Mouse (Mus musculus) heart, embryonic 13.5 days (tissue): ENCODE results near the gene Gtf3c5. TPM values are rescaled to one million over a fixed set of nuclear protein-coding genes. Genes with fewer than 3 reads are reported as not detected.
A peak's percentile ranks its signal among the peaks of the same experiment; 100 is the strongest.

Experiments
- ATAC-seq: fragments of 200-750 bp; cut with Nextera tagmentation; 2 replicates; pipeline ENCODE4 v1.8.0; 2017; ENCODE audit warnings: moderate TSS enrichment; ENCODE audit not compliant: insufficient number of reproducible peaks, low FRiP score, low TSS enrichment; ENCODE audit errors: extremely low read depth
- H3K27ac ChIP-seq: fragments of 300-500 bp; sonication (generic); replicated peaks from 2 replicates; pipeline ENCODE4 v1.5.1; 2015; ENCODE audit warnings: moderate library complexity, mild to moderate bottlenecking, inconsistent platforms
- H3K27me3 ChIP-seq: fragments of 300-500 bp; sonication (generic); replicated peaks from 2 replicates; pipeline ENCODE4 v1.6.1; 2015; ENCODE audit warnings: mild to moderate bottlenecking, inconsistent platforms
- H3K36me3 ChIP-seq: fragments of 300-500 bp; sonication (generic); 2 replicates; pipeline ENCODE4 v1.6.1; 2015; ENCODE audit warnings: mild to moderate bottlenecking, inconsistent platforms
- H3K4me1 ChIP-seq: fragments of 300-500 bp; sonication (generic); 2 replicates; pipeline ENCODE4 v1.6.1; 2015; ENCODE audit warnings: inconsistent platforms
- H3K4me2 ChIP-seq: fragments of 300-500 bp; sonication (generic); 2 replicates; pipeline ENCODE4 v1.6.1; 2015; ENCODE audit warnings: inconsistent platforms, mild to moderate bottlenecking, moderate library complexity
- H3K4me3 ChIP-seq: fragments of 300-500 bp; sonication (generic); 2 replicates; pipeline ENCODE4 v1.5.1; 2015; ENCODE audit warnings: moderate library complexity, mild to moderate bottlenecking, inconsistent platforms
- H3K9ac ChIP-seq: fragments of 300-500 bp; sonication (generic); 2 replicates; pipeline ENCODE4 v1.6.1; 2015; ENCODE audit warnings: inconsistent platforms, mild to moderate bottlenecking, moderate library complexity
- H3K9me3 ChIP-seq: fragments of 300-500 bp; sonication (generic); 2 replicates; pipeline ENCODE4 v1.6.1; 2016; ENCODE audit warnings: inconsistent platforms
- WGBS: fragments of 180-500 bp; shearing (Covaris S2); methylation state at CpG from one replicate; pipeline ENCODE4 v1.1.7; 2015; ENCODE audit warnings: mixed read lengths; 5-methylcytosine and 5-hydroxymethylcytosine counted together
- polyA plus RNA-seq: library from polyadenylated mRNA; unstranded; fragments of >200 nt; fragmentation: Nextera tagmentation; extraction: Ambion mirVana; gene quantifications from 2 replicates; pipeline ENCODE4 v1.2.1, GENCODE M21; 2015

Gtf3c5 gene
- polyA plus RNA-seq, result 29.8 and 30.9 TPM in 2 replicates

DNA sequence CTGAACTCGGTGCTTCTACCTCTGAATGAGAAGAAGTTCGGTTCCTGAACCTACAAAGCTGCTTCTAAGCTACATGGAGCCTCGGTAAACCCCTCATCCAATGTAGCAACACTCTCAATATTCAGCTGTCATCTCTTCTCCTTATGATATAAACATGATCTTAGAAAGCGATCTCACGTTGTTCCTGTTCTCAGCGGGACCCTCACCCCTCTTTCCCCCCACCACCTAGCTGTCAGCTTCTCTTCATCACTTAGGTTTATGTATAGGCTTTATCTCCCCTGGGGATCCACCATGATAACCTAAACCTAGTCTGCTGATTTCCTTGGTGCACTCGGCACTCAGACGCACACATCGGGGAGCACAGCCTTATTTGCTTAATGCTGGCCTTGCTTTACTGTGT lies at the start of gene Gtf3c5:
TSS of gene Gtf3c5 (minus strand) at position 101 of the 400 bp plus-strand sequence.
- ATAC-seq, result no peak
- Histone ChIP-seq H3K27ac (peak within 1 kb of the TSS; percentile 91), H3K9me3 (no peaks in the 10 kb centered on the region), H3K9ac (peak within 1 kb of the TSS; percentile 87), H3K36me3 (peaks cover 26% of the 10 kb centered on the region), H3K4me3 (peak within 1 kb of the TSS; percentile 75), H3K4me1 (peaks cover 17% of the 10 kb centered on the region), H3K27me3 (peaks cover 5% of the 10 kb centered on the region; the same call in 1 of the 2 replicates), H3K4me2 (peak within 1 kb of the TSS; percentile 84)
- 67% methylated on average over 9 of the region's 9 CpGs for WGBS

DNA sequence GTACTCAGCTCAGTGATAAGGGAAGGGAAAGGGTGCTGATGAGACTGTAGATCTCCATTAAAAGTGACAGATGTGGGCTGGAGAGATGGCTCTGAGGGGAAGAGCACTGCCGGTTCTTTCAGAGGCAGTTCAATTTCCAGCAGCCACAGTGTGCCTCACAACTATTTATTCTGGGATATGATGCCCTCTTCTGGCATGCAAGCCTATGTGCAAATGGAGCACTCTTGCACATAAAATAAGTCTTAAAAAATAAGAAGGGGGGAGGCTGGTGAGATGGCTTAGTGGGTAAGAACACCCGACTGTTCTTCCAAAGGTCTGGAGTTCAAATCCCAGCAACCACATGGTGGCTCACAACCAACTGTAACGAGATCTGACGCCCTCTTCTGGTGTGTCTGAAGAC lies 49.6 kb upstream of the Gtf3c5 start:
- no peak for ATAC-seq
- H3K9ac ChIP-seq, result no peak overlapping the region

DNA sequence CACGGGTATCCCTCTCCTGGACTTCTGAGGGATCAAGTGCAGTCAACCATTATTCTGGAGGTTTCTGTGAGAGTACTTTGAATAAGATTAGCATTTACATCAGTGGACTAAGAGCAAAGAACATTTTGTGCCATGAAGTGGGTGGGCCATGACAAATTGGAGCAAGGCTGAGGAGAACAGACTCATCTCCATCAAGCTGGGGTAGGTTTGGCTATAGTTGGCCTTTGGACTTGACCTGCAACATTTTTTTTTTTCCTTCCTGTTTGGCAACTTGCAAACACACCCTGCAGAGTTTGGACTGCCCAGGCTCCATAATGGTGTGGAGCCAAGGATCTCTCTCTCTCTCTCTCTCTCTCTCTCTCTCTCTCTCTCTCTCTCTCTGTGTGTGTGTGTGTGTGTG lies 49.1 kb upstream of the Gtf3c5 start:
- Histone ChIP-seq H3K4me3 (no peak overlapping the region), H3K27me3 (peaks cover 11% of the 10 kb centered on the region), H3K4me2 (no peak overlapping the region), H3K9me3 (no peaks in the 10 kb centered on the region), H3K27ac (no peak overlapping the region), H3K4me1 (peaks cover 7% of the 10 kb centered on the region), H3K36me3 (no peaks in the 10 kb centered on the region), H3K9ac (no peak overlapping the region)
- WGBS, result 70% methylated on average over 1 of the region's 1 CpGs
- ATAC-seq, result no peak

More for the DNA sequence above, 49.6 kb upstream of the Gtf3c5 start:
- Histone ChIP-seq H3K27ac (no peak overlapping the region), H3K4me1 (peaks cover 7% of the 10 kb centered on the region), H3K36me3 (no peaks in the 10 kb centered on the region), H3K9me3 (no peaks in the 10 kb centered on the region), H3K4me2 (no peak overlapping the region), H3K27me3 (peaks cover 11% of the 10 kb centered on the region), H3K4me3 (no peak overlapping the region)
- 44% methylated on average over 4 of the region's 4 CpGs for WGBS

DNA sequence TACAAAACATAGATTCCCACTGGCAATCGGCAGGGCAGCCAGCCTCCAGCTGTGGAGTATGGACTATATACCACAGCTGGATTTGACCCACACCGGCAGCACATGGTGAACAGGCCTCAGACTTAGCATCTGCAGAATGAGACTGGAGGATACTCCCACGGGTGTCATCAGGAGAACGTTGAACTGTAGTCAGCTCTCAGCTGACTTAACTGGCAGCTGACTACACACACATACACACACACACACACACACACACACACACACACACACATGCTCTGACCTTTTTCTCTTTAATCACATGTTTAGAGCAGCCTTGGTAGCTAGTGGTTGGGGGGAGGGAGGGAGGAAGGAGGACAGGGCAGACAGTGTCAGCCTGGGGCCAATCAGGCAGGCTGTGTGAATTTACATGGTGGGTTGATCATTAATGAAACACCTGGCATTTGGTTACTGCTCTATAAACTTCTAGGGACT lies 46.4 kb upstream of the Gtf3c5 start:
- ATAC-seq, result no peak
- H3K27ac ChIP-seq, result no peak overlapping the region
- H3K9ac ChIP-seq, result no peak overlapping the region
- H3K4me3 ChIP-seq, result no peak overlapping the region
- 53% methylated on average over 4 of the region's 4 CpGs for WGBS
- peaks cover 20% of the 10 kb centered on the region for H3K27me3 ChIP-seq
- H3K4me2 ChIP-seq, result no peak overlapping the region
- H3K9me3 ChIP-seq, result no peaks in the 10 kb centered on the region
- no peaks in the 10 kb centered on the region for H3K36me3 ChIP-seq
- H3K4me1 ChIP-seq, result no peaks in the 10 kb centered on the region

DNA sequence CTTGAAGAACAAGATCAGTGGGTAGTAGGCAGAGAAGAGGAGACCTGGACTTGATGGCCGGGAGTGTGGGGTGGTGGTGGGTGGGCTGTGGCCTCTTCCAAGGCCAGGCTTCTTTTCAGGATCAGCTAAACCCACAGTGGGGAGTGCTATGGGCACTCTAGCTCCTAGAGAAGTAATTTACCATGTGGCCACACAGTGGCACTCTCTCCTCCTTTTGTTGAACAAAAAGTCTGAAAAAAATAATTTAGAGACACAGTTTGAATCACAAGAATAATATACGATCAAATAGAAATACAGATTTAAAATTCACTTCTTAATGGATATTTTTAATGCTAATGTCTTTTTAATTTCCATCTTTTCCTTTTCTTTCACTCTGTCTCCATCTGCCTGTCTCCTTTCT lies 44.5 kb upstream of the Gtf3c5 start:
- no peak overlapping the region for H3K4me3 ChIP-seq
- no peaks in the 10 kb centered on the region for H3K4me1 ChIP-seq
- no peak for ATAC-seq
- peaks cover 30% of the 10 kb centered on the region for H3K27me3 ChIP-seq
- H3K4me2 ChIP-seq, result no peak overlapping the region
- H3K9me3 ChIP-seq, result no peaks in the 10 kb centered on the region
- WGBS, result 54% methylated on average over 2 of the region's 2 CpGs
- H3K36me3 ChIP-seq, result no peaks in the 10 kb centered on the region
- no peak overlapping the region for H3K27ac ChIP-seq
- H3K9ac ChIP-seq, result no peak overlapping the region

DNA sequence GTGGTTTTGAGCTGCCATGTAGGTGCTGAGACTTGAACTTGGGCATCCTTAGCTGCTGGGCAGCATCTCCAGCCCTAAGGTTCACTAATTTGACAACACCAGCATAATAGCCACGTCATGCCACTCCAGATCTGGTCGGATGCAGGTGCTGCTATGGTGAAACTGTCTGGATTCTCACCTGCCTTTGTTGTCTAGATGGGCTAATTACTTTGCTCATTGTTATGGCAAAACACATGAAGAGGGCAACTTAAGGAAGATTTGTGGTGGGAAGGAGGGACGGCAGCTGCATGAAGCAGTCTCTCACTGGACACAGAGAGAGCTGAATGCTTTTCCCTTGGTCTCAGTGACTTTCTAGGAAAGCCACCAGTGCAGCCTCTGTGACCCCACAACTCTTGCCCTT lies 42.5 kb upstream of the Gtf3c5 start:
- Histone ChIP-seq H3K9ac (no peak overlapping the region), H3K27ac (no peak overlapping the region), H3K4me1 (peaks cover 10% of the 10 kb centered on the region), H3K27me3 (peaks cover 50% of the 10 kb centered on the region), H3K4me2 (no peak overlapping the region), H3K36me3 (no peaks in the 10 kb centered on the region), H3K9me3 (no peaks in the 10 kb centered on the region), H3K4me3 (no peak overlapping the region)
- ATAC-seq, result no peak
- WGBS, result 76% methylated on average over 3 of the region's 3 CpGs

DNA sequence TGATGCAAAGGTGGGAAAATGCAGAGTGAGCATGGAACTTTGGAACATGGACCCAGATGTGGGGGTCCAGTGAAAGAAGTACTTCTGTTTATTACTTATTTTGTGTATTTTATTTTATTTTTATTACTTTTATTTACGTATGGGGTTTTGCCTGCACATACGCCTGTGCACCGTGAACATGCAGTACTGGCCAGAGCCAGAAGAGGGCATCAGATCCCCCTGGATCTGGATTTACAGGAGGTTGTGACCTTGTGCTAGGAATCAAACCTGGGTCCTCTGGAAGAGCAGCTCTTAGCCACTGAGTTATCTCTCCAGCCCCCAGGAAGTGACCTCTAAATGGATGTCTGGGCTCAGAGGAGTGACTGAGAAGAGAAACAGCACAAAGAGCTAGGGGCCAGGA lies 41.3 kb upstream of the Gtf3c5 start:
- Histone ChIP-seq H3K4me1 (peaks cover 10% of the 10 kb centered on the region), H3K4me3 (no peak overlapping the region), H3K36me3 (no peaks in the 10 kb centered on the region), H3K27ac (no peak overlapping the region), H3K4me2 (no peak overlapping the region), H3K27me3 (peaks cover 57% of the 10 kb centered on the region), H3K9me3 (no peaks in the 10 kb centered on the region), H3K9ac (no peak overlapping the region)
- WGBS, result 82% methylated on average over 3 of the region's 3 CpGs
- ATAC-seq, result no peak

DNA sequence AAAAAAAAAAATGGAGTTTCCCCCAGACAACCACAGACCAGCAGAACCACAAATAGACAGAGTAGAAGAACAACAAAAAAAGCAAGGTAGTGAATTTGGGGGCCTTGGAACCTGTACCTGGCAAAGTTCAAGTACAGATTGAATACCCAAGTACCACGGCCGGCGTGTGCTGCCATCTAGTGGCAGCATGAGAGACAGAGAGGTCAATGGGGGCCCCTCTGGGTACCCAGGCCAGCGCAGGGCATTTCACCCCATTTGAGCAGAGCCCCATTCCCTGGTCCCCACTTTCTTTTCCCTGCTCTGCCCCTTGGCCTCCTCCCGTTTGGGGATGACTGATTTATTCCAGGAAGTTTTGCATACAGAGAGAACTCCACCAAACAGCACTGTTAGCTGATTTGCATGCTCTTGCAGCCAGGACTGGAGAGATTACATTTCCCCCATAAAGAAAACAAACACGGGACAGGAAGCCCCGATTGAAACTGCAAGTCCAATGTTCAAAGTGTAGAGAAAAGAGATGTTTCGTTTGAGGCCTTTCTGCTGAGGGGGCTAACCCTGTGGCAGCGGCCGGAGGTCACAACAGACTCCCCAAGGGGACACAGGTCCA lies 39.1 kb upstream of the Gtf3c5 start:
- Histone ChIP-seq H3K9ac (no peak overlapping the region), H3K4me1 (peaks cover 12% of the 10 kb centered on the region), H3K27me3 (peaks cover 60% of the 10 kb centered on the region), H3K9me3 (no peaks in the 10 kb centered on the region), H3K27ac (no peak overlapping the region), H3K4me2 (peak overlapping the region; percentile 51; the same call in 1 of the 2 replicates), H3K4me3 (no peak overlapping the region), H3K36me3 (no peaks in the 10 kb centered on the region)
- WGBS, result 19% methylated on average over 10 of the region's 10 CpGs
- no peak for ATAC-seq

DNA sequence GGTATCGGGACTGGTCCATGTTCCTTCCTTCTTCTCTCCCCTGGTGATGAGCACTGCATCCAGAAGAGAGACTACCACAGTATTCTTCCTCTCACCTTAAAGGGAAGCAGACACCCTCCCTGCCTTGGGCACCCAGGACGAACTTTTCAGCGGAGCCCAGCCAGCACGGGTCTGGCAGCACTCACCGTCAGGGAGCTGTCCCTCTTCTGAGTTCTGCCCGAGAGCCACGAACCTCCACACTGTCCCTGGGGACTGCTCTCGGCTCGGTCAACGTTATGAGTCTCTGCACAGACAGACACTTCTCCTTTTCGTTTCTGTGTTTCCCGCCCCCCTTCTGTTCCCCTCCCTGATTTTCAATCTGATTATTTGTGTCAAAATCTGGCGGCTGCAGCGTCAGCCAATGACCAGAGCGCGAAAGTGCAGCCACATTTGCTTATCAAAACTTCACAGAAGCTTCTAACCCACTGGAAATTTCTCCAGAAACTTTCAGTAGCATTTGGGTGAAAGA lies 38.2 kb upstream of the Gtf3c5 start, which contains the start of gene Gfi1b:
TSS of gene Gfi1b (minus strand) at position 319 of the 508 bp plus-strand sequence.
- Histone ChIP-seq H3K9ac (peak within 1 kb of the TSS; percentile 61; the same call in 1 of the 2 replicates), H3K36me3 (no peaks in the 10 kb centered on the region), H3K4me3 (peak within 1 kb of the TSS; percentile 36), H3K4me1 (peaks cover 21% of the 10 kb centered on the region), H3K4me2 (peak within 1 kb of the TSS; percentile 51), H3K27me3 (peaks cover 60% of the 10 kb centered on the region), H3K9me3 (no peaks in the 10 kb centered on the region), H3K27ac (no peak within 1 kb of the TSS)
- WGBS, result 5% methylated on average over 16 of the region's 16 CpGs
- peak; percentile 38; the same call in 1 of the 2 replicates for ATAC-seq

DNA sequence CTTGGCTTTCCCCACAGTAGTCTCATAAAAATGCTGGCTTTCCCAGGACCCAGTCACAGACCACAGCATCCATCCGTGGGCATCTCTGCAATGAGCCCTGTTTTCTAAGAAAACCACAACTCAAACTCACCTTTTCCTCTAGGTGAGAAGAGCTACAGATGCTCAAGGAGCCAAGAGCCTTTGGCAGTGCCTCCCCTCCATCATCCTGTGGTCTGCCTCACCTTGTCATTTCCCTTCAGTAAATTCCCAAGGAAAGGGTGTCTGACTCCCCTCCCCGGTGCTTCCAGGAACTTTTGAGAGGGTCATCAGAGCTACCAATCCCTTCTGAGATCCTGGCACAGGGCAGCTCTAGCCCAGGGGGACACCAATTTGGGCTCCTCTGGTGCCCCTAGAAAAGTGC lies 37.6 kb upstream of the Gtf3c5 start:
- H3K4me1 ChIP-seq, result peaks cover 27% of the 10 kb centered on the region
- WGBS, result 25% methylated on average over 2 of the region's 2 CpGs
- peak overlapping the region; percentile 36 for H3K4me3 ChIP-seq
- H3K9me3 ChIP-seq, result no peaks in the 10 kb centered on the region
- peak overlapping the region; percentile 51 for H3K4me2 ChIP-seq
- H3K36me3 ChIP-seq, result no peaks in the 10 kb centered on the region
- H3K27me3 ChIP-seq, result peaks cover 59% of the 10 kb centered on the region
- H3K27ac ChIP-seq, result no peak overlapping the region
- peak overlapping the region; percentile 61; the same call in 1 of the 2 replicates for H3K9ac ChIP-seq
- ATAC-seq, result no peak

DNA sequence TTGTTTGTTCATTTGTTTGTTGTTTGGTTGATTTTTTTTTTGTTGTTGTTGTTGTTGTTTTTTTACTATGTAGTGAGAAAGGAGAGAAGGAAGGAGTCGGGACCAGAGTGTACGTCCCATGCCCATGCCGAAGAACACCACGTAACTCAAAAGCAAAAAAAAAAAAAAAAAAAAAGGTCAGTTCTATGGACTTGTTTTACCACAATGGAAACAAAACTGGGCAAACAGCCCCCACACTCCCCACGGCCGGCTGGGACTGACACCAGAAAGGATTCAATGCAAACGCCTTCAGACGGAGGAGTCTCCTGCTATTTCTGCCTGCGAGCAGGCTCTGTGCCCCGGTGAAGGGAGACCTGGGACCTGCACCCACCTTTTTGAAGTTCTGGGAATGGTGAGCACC lies 37.0 kb upstream of the Gtf3c5 start:
- ATAC-seq, result no peak
- Histone ChIP-seq H3K27ac (no peak overlapping the region), H3K27me3 (peaks cover 54% of the 10 kb centered on the region), H3K4me2 (peak overlapping the region; percentile 51), H3K36me3 (no peaks in the 10 kb centered on the region), H3K4me3 (peak overlapping the region; percentile 36), H3K9ac (no peak overlapping the region), H3K9me3 (no peaks in the 10 kb centered on the region), H3K4me1 (peaks cover 27% of the 10 kb centered on the region)
- 56% methylated on average over 10 of the region's 10 CpGs for WGBS

DNA sequence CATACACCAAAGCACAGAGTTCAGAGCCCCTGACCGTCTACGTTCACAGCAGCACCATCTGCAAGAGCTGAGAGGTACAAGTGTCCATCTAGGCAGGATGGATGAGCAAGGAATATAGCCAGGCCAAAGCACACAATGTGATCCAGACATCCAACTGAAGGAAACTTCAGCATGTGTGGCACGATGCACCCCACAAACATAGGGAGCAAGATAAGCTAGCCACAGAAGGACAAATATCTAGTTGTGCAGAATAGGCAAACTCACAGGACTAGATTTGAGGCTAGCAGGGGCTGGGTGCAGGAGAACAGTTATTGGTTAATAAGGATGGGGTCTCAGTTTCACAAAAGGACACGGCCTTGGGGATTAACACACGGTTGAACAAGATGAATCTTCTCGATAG lies 35.8 kb upstream of the Gtf3c5 start:
- no peak overlapping the region for H3K27ac ChIP-seq
- peak overlapping the region; percentile 51 for H3K4me2 ChIP-seq
- H3K4me1 ChIP-seq, result peaks cover 27% of the 10 kb centered on the region
- WGBS, result 78% methylated on average over 6 of the region's 6 CpGs
- no peaks in the 10 kb centered on the region for H3K9me3 ChIP-seq
- ATAC-seq, result no peak
- peak overlapping the region; percentile 36; the same call in 1 of the 2 replicates for H3K4me3 ChIP-seq
- H3K27me3 ChIP-seq, result peaks cover 50% of the 10 kb centered on the region
- no peak overlapping the region for H3K9ac ChIP-seq
- H3K36me3 ChIP-seq, result no peaks in the 10 kb centered on the region
